Mouse (Mus musculus) kidney, adult 2 months (tissue): ENCODE measurements around the gene Hace1. TPM values are rescaled to one million over a fixed set of nuclear protein-coding genes. Genes with fewer than 3 reads are reported as not detected.

Experiments
- DNase-seq: peaks from one replicate; pipeline ENCODE4 v3.0.0; 2021
- H3K27ac ChIP-seq: fragments of 200-500 bp; 2 replicates; pipeline ENCODE4 v1.5.1; 2012; ENCODE audit warnings: low read depth, low read length, control low read depth, inconsistent platforms; ENCODE audit not compliant: insufficient read depth
- H3K27me3 ChIP-seq: fragments of 200-500 bp; replicated peaks from 2 replicates; pipeline ENCODE4 v1.6.1; 2012; ENCODE audit warnings: mild to moderate bottlenecking, moderate library complexity, low read length, inconsistent platforms; ENCODE audit not compliant: control insufficient read depth, insufficient read depth
- H3K36me3 ChIP-seq: fragments of 200-500 bp; 2 replicates; pipeline ENCODE4 v1.6.1; 2012; ENCODE audit warnings: mild to moderate bottlenecking, moderate library complexity, low read length, inconsistent platforms; ENCODE audit not compliant: control insufficient read depth, insufficient read depth
- H3K4me1 ChIP-seq: fragments of 200-500 bp; 2 replicates; pipeline ENCODE4 v1.6.1; 2011; ENCODE audit warnings: low read length; ENCODE audit not compliant: control insufficient read depth, insufficient read depth
- H3K4me3 ChIP-seq: fragments of 200-500 bp; 2 replicates; pipeline ENCODE4 v1.5.1; 2011; ENCODE audit warnings: mild to moderate bottlenecking, low read depth, low read length, control low read depth; ENCODE audit not compliant: insufficient read depth
- CTCF ChIP-seq: fragments of 200-500 bp; conservative IDR thresholded peaks from 2 replicates; pipeline ENCODE4 v1.5.1; 2011; ENCODE audit warnings: low read depth, mild to moderate bottlenecking, control low read depth, low read length, moderate library complexity, mixed read lengths; ENCODE audit not compliant: insufficient read depth, insufficient read length
- POLR2A ChIP-seq: fragments of 200-500 bp; IDR thresholded peaks from one replicate; pipeline ENCODE4 v1.6.1; 2011; ENCODE audit warnings: low read depth, low read length, control low read depth
- WGBS: fragments of 180-500 bp; shearing (Covaris S2); methylation state at CpG from one replicate; pipeline ENCODE4 v1.1.7; 2018; 5-methylcytosine and 5-hydroxymethylcytosine counted together
- polyA plus RNA-seq: library from polyadenylated mRNA; depleted of rRNA; stranded (reverse); fragments of >200 nt; gene quantifications from 2 replicates; pipeline ENCODE4 v1.2.3, GENCODE M21; 2012

The Hace1 gene
- polyA plus RNA-seq, 1 experiment = 4.2 TPM

- 94% methylated on average over 12 of the region's 12 CpGs for WGBS
- TF ChIP-seq POLR2A = no peak
- no peak for TF ChIP-seq CTCF
- no peak for DNase-seq
- Histone ChIP-seq H3K27ac (no peak overlapping the region), H3K4me1 (no peaks in the 10 kb centered on the region), H3K4me3 (no peak overlapping the region), H3K36me3 (no peaks in the 10 kb centered on the region), H3K27me3 (no peaks in the 10 kb centered on the region)
Observed at GRCm38 (mm10) chr10:45584311-45585102, 6.9 kb downstream of the Hace1 start.

GRCm38 (mm10) chr10:45605853-45606252 is 28.2 kb downstream of the Hace1 start:
- Histone ChIP-seq H3K4me1 (no peaks in the 10 kb centered on the region), H3K27me3 (no peaks in the 10 kb centered on the region), H3K4me3 (no peak overlapping the region), H3K27ac (no peak overlapping the region), H3K36me3 (no peaks in the 10 kb centered on the region)
- no peak for TF ChIP-seq CTCF
- TF ChIP-seq POLR2A = no peak
- DNase-seq = no peak
- WGBS = 76% methylated on average over 3 of the region's 3 CpGs

GRCm38 (mm10) chr10:45610727-45611126 is 33.1 kb downstream of the Hace1 start:
- TF ChIP-seq POLR2A (no peak), CTCF (no peak)
- no peaks in the 10 kb centered on the region for H3K36me3 ChIP-seq
- 98% methylated on average over 1 of the region's 1 CpGs for WGBS
- no peaks in the 10 kb centered on the region for H3K27me3 ChIP-seq
- DNase-seq = no peak
- H3K27ac ChIP-seq = no peak overlapping the region
- no peaks in the 10 kb centered on the region for H3K4me1 ChIP-seq
- no peak overlapping the region for H3K4me3 ChIP-seq

GRCm38 (mm10) chr10:45616012-45616411 is 38.4 kb downstream of the Hace1 start:
- Histone ChIP-seq H3K4me3 (no peak overlapping the region), H3K27me3 (no peaks in the 10 kb centered on the region), H3K4me1 (no peaks in the 10 kb centered on the region), H3K27ac (no peak overlapping the region), H3K36me3 (no peaks in the 10 kb centered on the region)
- DNase-seq = no peak
- no peak for TF ChIP-seq POLR2A
- TF ChIP-seq CTCF = no peak
- 93% methylated on average over 5 of the region's 5 CpGs for WGBS

- 73% methylated on average over 3 of the region's 3 CpGs for WGBS
- Histone ChIP-seq H3K4me3 (no peak overlapping the region), H3K27me3 (no peaks in the 10 kb centered on the region), H3K27ac (no peak overlapping the region), H3K4me1 (no peaks in the 10 kb centered on the region), H3K36me3 (no peaks in the 10 kb centered on the region; the same call in 1 of the 2 replicates)
- no peak for DNase-seq
- TF ChIP-seq POLR2A = no peak
- TF ChIP-seq CTCF = no peak
Observed at GRCm38 (mm10) chr10:45619039-45619438, 41.4 kb downstream of the Hace1 start.

- Histone ChIP-seq H3K4me1 (no peaks in the 10 kb centered on the region), H3K36me3 (no peaks in the 10 kb centered on the region; the same call in 1 of the 2 replicates), H3K27ac (no peak overlapping the region), H3K27me3 (no peaks in the 10 kb centered on the region), H3K4me3 (no peak overlapping the region)
- no peak for DNase-seq
- WGBS = 92% methylated on average over 3 of the region's 3 CpGs
- TF ChIP-seq POLR2A = no peak
- no peak for TF ChIP-seq CTCF
Observed at GRCm38 (mm10) chr10:45631995-45632394, 54.4 kb downstream of the Hace1 start.

GRCm38 (mm10) chr10:45632641-45633040 is 55.0 kb downstream of the Hace1 start:
- no peak for TF ChIP-seq CTCF
- TF ChIP-seq POLR2A = no peak
- Histone ChIP-seq H3K4me1 (no peaks in the 10 kb centered on the region), H3K36me3 (no peaks in the 10 kb centered on the region; the same call in 1 of the 2 replicates), H3K27me3 (no peaks in the 10 kb centered on the region), H3K27ac (no peak overlapping the region), H3K4me3 (no peak overlapping the region)
- WGBS = 89% methylated on average over 10 of the region's 10 CpGs
- no peak for DNase-seq
